Mouse (Mus musculus) liver, embryonic 15.5 days (tissue): ENCODE data around the gene She. TPM values are rescaled to one million over a fixed set of nuclear protein-coding genes. Genes with fewer than 3 reads are reported as not detected.

Experiments used
- ATAC-seq: fragments of 200-750 bp; cut with Nextera tagmentation; 2 replicates; pipeline ENCODE4 v1.8.0; 2017; ENCODE audit warnings: moderate number of reproducible peaks, mild to moderate bottlenecking, moderate library complexity; ENCODE audit not compliant: insufficient read depth
- H3K27ac ChIP-seq: fragments of 300-500 bp; sonication (generic); replicated peaks from 2 replicates; pipeline ENCODE4 v1.5.1; 2015; ENCODE audit warnings: mild to moderate bottlenecking, inconsistent platforms
- H3K27me3 ChIP-seq: fragments of 300-500 bp; sonication (generic); 2 replicates; pipeline ENCODE4 v1.6.1; 2015; ENCODE audit warnings: mild to moderate bottlenecking, inconsistent platforms
- H3K36me3 ChIP-seq: fragments of 300-500 bp; sonication (generic); replicated peaks from 2 replicates; pipeline ENCODE4 v1.6.1; 2015; ENCODE audit warnings: moderate library complexity, mild to moderate bottlenecking, inconsistent platforms
- H3K4me1 ChIP-seq: fragments of 300-500 bp; sonication (generic); replicated peaks from 2 replicates; pipeline ENCODE4 v1.6.1; 2015; ENCODE audit warnings: inconsistent platforms
- H3K4me2 ChIP-seq: fragments of 300-500 bp; sonication (generic); 2 replicates; pipeline ENCODE4 v1.6.1; 2015; ENCODE audit warnings: moderate library complexity, mild to moderate bottlenecking, inconsistent platforms
- H3K4me3 ChIP-seq: fragments of 300-500 bp; sonication (generic); replicated peaks from 2 replicates; pipeline ENCODE4 v1.5.1; 2015; ENCODE audit warnings: mild to moderate bottlenecking, inconsistent platforms
- H3K9ac ChIP-seq: fragments of 300-500 bp; sonication (generic); 2 replicates; pipeline ENCODE4 v1.6.1; 2015; ENCODE audit warnings: moderate library complexity, mild to moderate bottlenecking, inconsistent platforms
- H3K9me3 ChIP-seq: fragments of 300-500 bp; sonication (generic); replicated peaks from 2 replicates; pipeline ENCODE4 v1.6.1; 2016; ENCODE audit warnings: inconsistent platforms
- WGBS: fragments of 180-500 bp; shearing (Covaris S2); methylation state at CpG from one replicate; pipeline ENCODE4 v1.1.7; 2015; ENCODE audit warnings: mixed read lengths; ENCODE audit not compliant: insufficient replicate concordance; 5-methylcytosine and 5-hydroxymethylcytosine counted together
- polyA plus RNA-seq: library from polyadenylated mRNA; unstranded; fragments of >200 nt; fragmentation: Nextera tagmentation; extraction: Ambion mirVana; gene quantifications from 2 replicates; pipeline ENCODE4 v1.2.1, GENCODE M21; 2015

Gene She
- polyA plus RNA-seq, 1 experiment from 2014 or later = 0.93 TPM

- WGBS = 77% methylated on average over 8 of the region's 8 CpGs
- Histone ChIP-seq H3K27me3 (no peaks in the 10 kb centered on the region), H3K27ac (no peak overlapping the region; the same call in 1 of the 2 replicates), H3K9ac (no peak overlapping the region), H3K36me3 (peaks cover 21% of the 10 kb centered on the region), H3K4me1 (peaks cover 57% of the 10 kb centered on the region), H3K9me3 (no peaks in the 10 kb centered on the region), H3K4me2 (no peak overlapping the region), H3K4me3 (no peak overlapping the region)
- no peak for ATAC-seq
These were observed 51.5 kb downstream of the She start for GRCm38 (mm10) chr3:89882556-89883181.

DNA sequence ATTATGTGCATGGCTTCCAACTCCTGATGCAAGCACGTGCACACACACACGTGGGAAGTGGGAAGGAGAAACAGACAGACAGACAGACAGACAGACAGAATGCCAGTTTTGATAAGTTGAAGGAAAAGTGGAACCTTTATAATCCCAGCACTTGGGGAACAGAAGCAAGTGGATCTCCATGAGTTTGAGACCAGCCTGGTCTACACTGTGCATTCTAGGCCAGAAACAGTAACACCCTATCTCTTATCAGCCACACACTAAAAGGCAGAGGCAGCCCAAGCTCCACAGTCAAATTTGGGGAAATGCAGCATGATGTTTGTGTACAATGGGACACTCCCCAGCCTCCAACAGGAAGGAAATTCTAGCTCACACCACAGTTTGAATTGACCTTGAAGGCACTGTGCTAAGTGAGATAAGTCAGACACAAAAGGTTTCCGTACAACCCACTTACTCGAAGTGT lies 52.4 kb downstream of the She start:
- Histone ChIP-seq H3K9me3 (no peaks in the 10 kb centered on the region), H3K4me3 (no peak overlapping the region), H3K4me1 (peaks cover 64% of the 10 kb centered on the region), H3K27ac (no peak overlapping the region; the same call in 1 of the 2 replicates), H3K27me3 (no peaks in the 10 kb centered on the region), H3K36me3 (peaks cover 12% of the 10 kb centered on the region), H3K9ac (no peak overlapping the region), H3K4me2 (0 out of 2 replicates have a peak overlapping the region, but pooled peaks have one; percentile 25)
- WGBS = 28% methylated on average over 4 of the region's 4 CpGs
- ATAC-seq = peak; percentile 16; the same call in 1 of the 2 replicates

DNA sequence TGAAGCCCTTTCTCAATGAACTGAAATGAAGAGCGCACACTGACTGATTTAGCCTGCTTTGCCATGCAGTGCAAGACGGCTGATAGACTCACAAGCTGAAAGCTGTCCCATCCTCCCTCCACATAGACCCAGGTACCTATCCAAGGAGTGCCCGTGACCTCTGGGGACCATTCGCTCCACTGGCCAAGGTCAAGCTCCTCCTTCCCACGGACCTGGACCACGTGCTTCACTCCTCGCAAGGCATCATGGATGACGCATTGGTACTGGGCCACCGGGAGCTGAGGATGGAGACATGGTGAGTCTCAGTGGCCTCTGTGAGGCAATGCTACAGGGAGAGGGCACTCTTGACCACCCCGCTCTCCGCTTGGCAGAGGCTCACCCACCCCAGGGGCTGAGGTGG lies 54.6 kb downstream of the She start:
- ATAC-seq = no peak
- Histone ChIP-seq H3K9me3 (no peaks in the 10 kb centered on the region), H3K4me3 (no peak overlapping the region), H3K36me3 (peaks cover 10% of the 10 kb centered on the region; the same call in 1 of the 2 replicates), H3K4me2 (no peak overlapping the region), H3K27ac (no peak overlapping the region), H3K4me1 (peaks cover 45% of the 10 kb centered on the region), H3K9ac (no peak overlapping the region), H3K27me3 (peaks cover 9% of the 10 kb centered on the region; the same call in 1 of the 2 replicates)
- WGBS = 86% methylated on average over 11 of the region's 11 CpGs

DNA sequence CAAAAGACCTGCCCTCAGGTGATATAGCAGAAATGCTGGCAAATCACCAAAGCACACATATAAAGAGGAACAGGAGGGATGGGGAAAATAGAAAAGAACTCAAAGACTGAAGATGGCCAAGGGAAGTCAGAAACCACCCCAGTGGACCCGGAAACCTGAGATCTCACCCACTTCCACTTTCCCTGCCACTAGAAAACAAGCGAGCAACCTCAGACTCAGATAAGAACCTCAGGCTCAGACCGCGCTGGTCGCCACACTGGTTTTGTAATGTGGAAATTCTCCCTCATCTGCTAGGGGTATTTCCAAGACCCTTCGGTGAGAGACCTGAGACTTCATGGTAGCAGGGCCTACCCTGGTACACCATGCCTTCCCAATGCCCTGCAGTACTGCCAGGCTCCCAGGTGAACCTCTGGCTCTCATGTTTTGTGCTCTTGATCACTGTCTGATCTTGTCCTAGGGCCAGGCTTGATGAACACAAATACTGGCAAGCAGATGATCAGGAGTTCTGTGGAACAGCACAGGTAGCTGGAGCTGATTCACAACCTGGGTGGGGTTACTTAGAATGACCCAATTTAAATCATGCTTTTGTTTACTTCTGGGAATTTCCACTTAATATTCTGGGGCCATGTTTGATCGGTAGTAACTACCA lies 56.5 kb downstream of the She start:
- H3K27me3 ChIP-seq = peaks cover 9% of the 10 kb centered on the region; the same call in 1 of the 2 replicates
- H3K4me2 ChIP-seq = 0 out of 2 replicates have a peak overlapping the region, but pooled peaks have one; percentile 6
- H3K27ac ChIP-seq = peak overlapping the region; percentile 19; the same call in 1 of the 2 replicates
- no peak overlapping the region for H3K9ac ChIP-seq
- no peaks in the 10 kb centered on the region for H3K9me3 ChIP-seq
- no peak overlapping the region for H3K4me3 ChIP-seq
- peaks cover 44% of the 10 kb centered on the region for H3K4me1 ChIP-seq
- ATAC-seq = no peak
- 25% methylated on average over 7 of the region's 7 CpGs for WGBS
- H3K36me3 ChIP-seq = peaks cover 13% of the 10 kb centered on the region; the same call in 1 of the 2 replicates

DNA sequence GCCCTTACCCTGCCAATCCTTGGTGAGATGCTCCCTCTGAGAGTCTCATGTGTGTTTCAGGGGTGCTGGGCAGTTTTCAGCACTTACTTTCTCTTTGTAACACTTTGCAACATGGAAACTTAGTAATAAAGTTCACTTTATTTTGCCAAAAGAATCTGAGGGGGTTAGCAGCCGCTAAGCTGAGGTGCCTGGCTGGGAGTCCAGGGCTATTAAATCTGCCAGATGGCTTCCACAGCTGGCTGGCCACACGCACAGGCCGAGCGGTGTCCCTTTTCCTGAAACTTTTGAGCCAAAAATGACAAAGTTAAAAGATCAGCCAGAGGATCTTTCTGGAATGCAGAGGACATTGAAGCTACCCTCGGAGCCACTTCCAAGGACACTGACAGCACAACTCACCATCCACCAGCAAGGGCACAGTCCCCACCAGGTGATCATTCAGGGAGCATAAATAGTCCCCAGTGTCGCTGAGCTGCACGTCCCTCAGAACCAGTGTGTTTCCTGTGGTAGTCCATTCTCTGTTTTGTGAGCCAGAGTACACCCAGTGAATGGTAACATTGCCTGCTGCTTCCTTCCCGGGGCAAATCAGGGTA lies 58.8 kb downstream of the She start:
- no peak overlapping the region for H3K4me2 ChIP-seq
- H3K27me3 ChIP-seq = peaks cover 9% of the 10 kb centered on the region; the same call in 1 of the 2 replicates
- no peak for ATAC-seq
- no peaks in the 10 kb centered on the region for H3K9me3 ChIP-seq
- H3K27ac ChIP-seq = no peak overlapping the region
- no peak overlapping the region for H3K4me3 ChIP-seq
- H3K9ac ChIP-seq = no peak overlapping the region
- WGBS = 61% methylated on average over 8 of the region's 8 CpGs
- peaks cover 30% of the 10 kb centered on the region for H3K4me1 ChIP-seq
- H3K36me3 ChIP-seq = peaks cover 13% of the 10 kb centered on the region; the same call in 1 of the 2 replicates

DNA sequence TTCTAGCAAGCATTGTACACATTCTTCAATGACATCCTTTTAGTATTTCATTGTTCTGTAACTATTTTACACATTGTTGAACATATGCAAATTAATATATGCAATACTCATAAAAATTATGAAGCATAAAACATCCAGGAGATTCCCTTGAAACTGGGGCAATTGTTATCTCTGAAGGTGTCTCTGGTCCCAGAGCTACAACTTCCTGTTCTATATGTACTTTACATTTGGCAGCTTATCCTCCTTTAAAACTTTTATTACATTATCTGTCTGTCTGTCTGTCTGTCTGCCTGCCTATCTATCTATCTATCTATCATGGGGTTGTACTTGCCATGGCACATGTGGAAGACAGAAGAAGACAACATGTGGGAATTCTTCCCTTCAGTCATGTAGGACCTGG lies 60.5 kb downstream of the She start:
- Histone ChIP-seq H3K36me3 (peaks cover 6% of the 10 kb centered on the region; the same call in 1 of the 2 replicates), H3K9me3 (no peaks in the 10 kb centered on the region), H3K4me2 (no peak overlapping the region), H3K27ac (no peak overlapping the region), H3K4me3 (no peak overlapping the region), H3K27me3 (peaks cover 12% of the 10 kb centered on the region; the same call in 1 of the 2 replicates), H3K9ac (no peak overlapping the region), H3K4me1 (peaks cover 28% of the 10 kb centered on the region)
- ATAC-seq = no peak

DNA sequence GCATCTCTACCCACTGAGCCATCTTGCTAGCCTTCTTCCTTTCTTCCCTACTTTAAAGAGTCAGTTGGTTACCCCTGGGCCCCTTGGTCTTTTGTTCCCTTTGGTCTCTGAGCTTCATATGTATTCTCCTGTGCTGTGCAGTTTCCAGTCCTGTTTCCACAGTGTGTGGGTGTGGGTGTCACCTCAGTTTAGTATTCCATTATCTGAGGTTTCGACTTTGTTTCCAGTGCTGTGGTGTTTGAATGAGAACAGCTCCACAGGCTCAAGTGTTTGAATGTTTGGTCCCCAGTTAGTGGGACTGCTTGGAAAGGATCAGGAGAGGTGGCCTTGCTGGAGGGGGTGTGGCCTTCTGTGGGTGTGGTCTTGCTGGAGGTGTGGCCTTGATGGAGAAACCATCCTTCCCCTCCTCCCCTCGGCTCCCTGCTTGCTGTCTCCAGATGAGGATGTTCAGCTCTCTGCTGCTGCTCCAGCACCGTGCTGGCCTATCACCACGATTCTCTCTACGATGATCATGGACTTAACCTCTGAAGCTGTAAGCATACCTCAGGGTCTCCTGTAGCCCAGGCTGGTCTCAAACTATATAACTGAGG lies 61.4 kb downstream of the She start:
- Histone ChIP-seq H3K4me2 (no peak overlapping the region), H3K27me3 (peaks cover 12% of the 10 kb centered on the region; the same call in 1 of the 2 replicates), H3K27ac (no peak overlapping the region), H3K4me1 (peaks cover 20% of the 10 kb centered on the region), H3K9ac (no peak overlapping the region), H3K9me3 (no peaks in the 10 kb centered on the region), H3K36me3 (0 out of 2 replicates have a peak, but pooled peaks cover 3% of the 10 kb centered on the region), H3K4me3 (no peak overlapping the region)
- 0 out of 2 replicates have a peak, but pooled peaks have one; percentile 8 for ATAC-seq
- WGBS = 73% methylated on average over 5 of the region's 5 CpGs

- no peak overlapping the region for H3K4me2 ChIP-seq
- H3K36me3 ChIP-seq = 0 out of 2 replicates have a peak, but pooled peaks cover 3% of the 10 kb centered on the region
- no peak overlapping the region for H3K4me3 ChIP-seq
- no peak for ATAC-seq
- 36% methylated on average over 5 of the region's 5 CpGs for WGBS
- H3K9ac ChIP-seq = no peak overlapping the region
- H3K27me3 ChIP-seq = peaks cover 4% of the 10 kb centered on the region; the same call in 1 of the 2 replicates
- H3K27ac ChIP-seq = no peak overlapping the region
- peaks cover 38% of the 10 kb centered on the region for H3K4me1 ChIP-seq
- H3K9me3 ChIP-seq = no peaks in the 10 kb centered on the region
These were observed 65.4 kb downstream of the She start for GRCm38 (mm10) chr3:89896571-89896970.

DNA sequence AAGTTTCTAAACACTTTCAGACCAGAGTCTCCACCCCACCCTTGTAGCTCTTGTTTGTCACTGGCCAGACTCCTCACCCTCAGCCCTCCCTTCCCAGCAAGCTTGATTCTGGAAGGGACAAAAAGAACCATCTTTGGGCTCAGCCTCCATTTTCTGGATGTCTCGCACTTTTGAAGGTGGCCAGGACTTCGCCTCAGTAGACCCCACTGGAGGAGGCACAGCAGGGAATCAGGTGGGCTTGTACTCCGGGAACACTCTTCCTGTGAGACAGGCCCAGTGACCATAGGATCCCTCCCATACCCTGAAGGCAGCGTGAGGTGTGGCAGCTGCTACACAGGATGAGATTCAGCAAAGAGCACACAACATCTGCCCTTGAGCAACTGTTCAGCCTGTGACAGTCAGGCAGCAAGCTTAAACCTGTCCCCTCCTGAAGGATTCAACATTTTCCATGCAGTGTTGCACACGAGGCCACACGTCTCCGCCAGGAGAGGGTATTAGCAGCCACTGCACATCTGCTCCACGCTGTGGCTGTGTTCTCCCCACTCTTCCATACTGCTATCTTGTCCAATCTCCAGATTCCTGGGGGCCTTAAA lies 66.1 kb downstream of the She start:
- WGBS = 71% methylated on average over 8 of the region's 8 CpGs
- peaks cover 4% of the 10 kb centered on the region; the same call in 1 of the 2 replicates for H3K27me3 ChIP-seq
- ATAC-seq = no peak
- H3K4me3 ChIP-seq = no peak overlapping the region
- H3K4me2 ChIP-seq = no peak overlapping the region
- no peak overlapping the region for H3K9ac ChIP-seq
- H3K9me3 ChIP-seq = no peaks in the 10 kb centered on the region
- no peak overlapping the region for H3K27ac ChIP-seq
- peaks cover 45% of the 10 kb centered on the region for H3K4me1 ChIP-seq
- 0 out of 2 replicates have a peak, but pooled peaks cover 3% of the 10 kb centered on the region for H3K36me3 ChIP-seq

GRCm38 (mm10) chr3:89898011-89898410 lies 66.8 kb downstream of the She start:
- Histone ChIP-seq H3K9me3 (no peaks in the 10 kb centered on the region), H3K36me3 (no peaks in the 10 kb centered on the region), H3K27ac (no peak overlapping the region), H3K9ac (no peak overlapping the region), H3K4me1 (peaks cover 42% of the 10 kb centered on the region), H3K4me3 (no peak overlapping the region), H3K27me3 (peaks cover 4% of the 10 kb centered on the region; the same call in 1 of the 2 replicates), H3K4me2 (no peak overlapping the region)
- no peak for ATAC-seq
- 66% methylated on average over 10 of the region's 10 CpGs for WGBS
